Mouse (Mus musculus) heart, embryonic 11.5 days (tissue): ENCODE results near the gene Gm17018. TPM values are rescaled to one million over a fixed set of nuclear protein-coding genes. Genes with fewer than 3 reads are reported as not detected.

Experiments
- ATAC-seq: fragments of 200-750 bp; cut with Nextera tagmentation; replicated peaks from 2 replicates; pipeline ENCODE4 v1.8.0; 2017; ENCODE audit warnings: moderate library complexity; ENCODE audit not compliant: insufficient number of reproducible peaks, low FRiP score, low TSS enrichment
- H3K27ac ChIP-seq: fragments of 300-500 bp; sonication (generic); 2 replicates; pipeline ENCODE4 v1.5.1; 2014; ENCODE audit warnings: mild to moderate bottlenecking, low read depth, low read length
- H3K27me3 ChIP-seq: fragments of 300-500 bp; sonication (generic); 2 replicates; pipeline ENCODE4 v1.6.1; 2014; ENCODE audit warnings: mild to moderate bottlenecking, low read length, mixed read lengths; ENCODE audit not compliant: control insufficient read depth, insufficient read depth
- H3K36me3 ChIP-seq: fragments of 300-500 bp; sonication (generic); 2 replicates; pipeline ENCODE4 v1.6.1; 2014; ENCODE audit warnings: mild to moderate bottlenecking, low read length, moderate library complexity, mixed read lengths; ENCODE audit not compliant: control insufficient read depth, insufficient read depth
- H3K4me1 ChIP-seq: fragments of 300-500 bp; sonication (generic); 2 replicates; pipeline ENCODE4 v1.6.1; 2014; ENCODE audit warnings: low read length; ENCODE audit not compliant: control insufficient read depth, insufficient read depth
- H3K4me2 ChIP-seq: fragments of 300-500 bp; sonication (generic); 2 replicates; pipeline ENCODE4 v1.6.1; 2014; ENCODE audit warnings: mild to moderate bottlenecking, moderate library complexity
- H3K4me3 ChIP-seq: fragments of 300-500 bp; sonication (generic); 2 replicates; pipeline ENCODE4 v1.5.1; 2014; ENCODE audit warnings: low read depth, low read length
- H3K9ac ChIP-seq: fragments of 300-500 bp; sonication (generic); 2 replicates; pipeline ENCODE4 v1.6.1; 2014; ENCODE audit warnings: mild to moderate bottlenecking, low read depth, low read length, moderate library complexity
- H3K9me3 ChIP-seq: fragments of 300-500 bp; sonication (generic); replicated peaks from 2 replicates; pipeline ENCODE4 v1.6.1; 2016; ENCODE audit warnings: low read length; ENCODE audit not compliant: control insufficient read depth
- WGBS: fragments of 180-500 bp; shearing (Covaris S2); extraction: QIAGEN DNeasy Blood & Tissue Kit; methylation state at CpG from one replicate; pipeline ENCODE4 v1.1.7; 2014; ENCODE audit not compliant: insufficient replicate concordance; 5-methylcytosine and 5-hydroxymethylcytosine counted together
- polyA plus RNA-seq: library from polyadenylated mRNA; unstranded; fragments of >200 nt; fragmentation: Nextera tagmentation; extraction: Ambion mirVana; gene quantifications from 2 replicates; pipeline ENCODE4 v1.2.1, GENCODE M21; 2014

Gene Gm17018
- polyA plus RNA-seq, 1 experiment from 2014 or later, result 35.1 TPM

GRCm38 (mm10) chr19:45602606-45603005 is 42.2 kb downstream of the Gm17018 start:
- no peak for ATAC-seq
- H3K4me2 ChIP-seq, result no peak overlapping the region
- H3K36me3 ChIP-seq, result 0 out of 2 replicates have a peak, but pooled peaks cover 3% of the 10 kb centered on the region
- no peak overlapping the region for H3K4me3 ChIP-seq
- no peaks in the 10 kb centered on the region for H3K9me3 ChIP-seq
- H3K27ac ChIP-seq, result no peak overlapping the region
- no peaks in the 10 kb centered on the region for H3K27me3 ChIP-seq
- peaks cover 8% of the 10 kb centered on the region; the same call in 1 of the 2 replicates for H3K4me1 ChIP-seq
- no peak overlapping the region for H3K9ac ChIP-seq
- WGBS, result 66% methylated on average over 5 of the region's 5 CpGs

GRCm38 (mm10) chr19:45606701-45607100 is 46.3 kb downstream of the Gm17018 start:
- WGBS, result 92% methylated on average over 4 of the region's 4 CpGs
- Histone ChIP-seq H3K27ac (no peak overlapping the region), H3K9ac (no peak overlapping the region), H3K4me2 (no peak overlapping the region), H3K4me1 (peaks cover 11% of the 10 kb centered on the region), H3K27me3 (no peaks in the 10 kb centered on the region), H3K4me3 (no peak overlapping the region), H3K9me3 (no peaks in the 10 kb centered on the region), H3K36me3 (no peaks in the 10 kb centered on the region)
- no peak for ATAC-seq

DNA sequence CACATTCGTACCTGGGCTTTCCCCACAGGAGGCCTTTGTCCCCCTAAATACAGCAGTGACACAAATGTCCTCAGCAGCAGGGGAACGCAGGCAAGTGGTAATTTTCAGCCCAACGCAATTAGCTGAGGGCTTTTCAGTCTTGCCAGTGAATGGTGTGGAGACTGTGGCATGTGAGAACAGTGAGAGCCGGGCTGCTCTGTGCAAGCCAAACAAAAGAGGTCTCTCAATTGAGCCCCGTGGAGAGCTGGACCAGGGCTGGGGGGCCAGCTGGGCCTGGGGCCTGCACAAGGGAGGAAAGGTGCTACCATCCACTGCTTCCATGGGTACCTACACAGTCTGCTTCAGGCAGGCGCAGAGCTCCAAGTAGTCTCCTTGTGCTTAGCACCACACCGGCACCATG is 47.1 kb downstream of the Gm17018 start:
- Histone ChIP-seq H3K4me1 (peaks cover 11% of the 10 kb centered on the region), H3K9me3 (no peaks in the 10 kb centered on the region), H3K9ac (no peak overlapping the region), H3K27me3 (no peaks in the 10 kb centered on the region), H3K4me3 (no peak overlapping the region), H3K4me2 (no peak overlapping the region), H3K27ac (no peak overlapping the region), H3K36me3 (no peaks in the 10 kb centered on the region)
- no peak for ATAC-seq
- 50% methylated on average over 7 of the region's 7 CpGs for WGBS

DNA sequence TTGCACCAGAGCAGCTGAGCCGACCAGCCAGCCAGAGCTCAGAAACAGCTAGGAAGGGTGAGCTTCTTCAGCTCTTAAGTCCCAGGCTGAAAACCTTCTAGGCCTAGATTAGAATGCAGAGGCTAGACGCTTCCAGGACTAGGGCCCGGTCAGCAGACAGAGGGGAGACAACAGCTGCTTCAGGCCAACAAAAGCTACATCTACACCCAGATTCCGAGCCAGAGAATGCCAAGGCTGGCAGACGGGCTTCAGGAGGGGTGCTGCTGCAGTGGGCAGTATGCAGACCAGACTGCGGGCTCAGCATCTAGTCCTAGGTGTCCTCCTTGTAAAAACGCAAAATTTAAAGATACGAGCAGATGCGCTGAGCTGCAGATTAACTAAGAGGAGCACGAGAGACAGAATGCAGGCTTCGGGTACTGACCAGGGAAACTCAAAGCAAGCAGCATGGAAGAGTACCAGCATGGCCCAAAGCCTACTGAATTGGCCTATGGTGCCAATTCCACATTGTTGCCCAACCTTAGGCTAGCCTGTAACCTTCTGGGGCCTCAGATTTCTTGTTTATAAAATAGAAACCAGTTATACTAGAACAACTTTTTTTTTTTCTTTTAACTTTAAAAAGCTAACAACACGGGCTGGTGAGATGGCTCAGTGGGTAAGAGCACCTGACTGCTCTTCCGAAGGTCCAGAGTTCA is 48.4 kb downstream of the Gm17018 start:
- H3K9ac ChIP-seq, result no peak overlapping the region
- no peak overlapping the region for H3K27ac ChIP-seq
- H3K4me2 ChIP-seq, result no peak overlapping the region
- peaks cover 11% of the 10 kb centered on the region for H3K4me1 ChIP-seq
- no peaks in the 10 kb centered on the region for H3K36me3 ChIP-seq
- no peak for ATAC-seq
- WGBS, result 82% methylated on average over 13 of the region's 13 CpGs
- H3K27me3 ChIP-seq, result no peaks in the 10 kb centered on the region
- no peaks in the 10 kb centered on the region for H3K9me3 ChIP-seq
- no peak overlapping the region for H3K4me3 ChIP-seq

GRCm38 (mm10) chr19:45610823-45611222 is 50.4 kb downstream of the Gm17018 start:
- 73% methylated on average over 5 of the region's 5 CpGs for WGBS
- Histone ChIP-seq H3K9me3 (no peaks in the 10 kb centered on the region), H3K4me1 (peaks cover 8% of the 10 kb centered on the region), H3K4me3 (no peak overlapping the region), H3K27ac (no peak overlapping the region), H3K4me2 (no peak overlapping the region), H3K9ac (no peak overlapping the region), H3K27me3 (no peaks in the 10 kb centered on the region), H3K36me3 (no peaks in the 10 kb centered on the region)
- no peak for ATAC-seq

DNA sequence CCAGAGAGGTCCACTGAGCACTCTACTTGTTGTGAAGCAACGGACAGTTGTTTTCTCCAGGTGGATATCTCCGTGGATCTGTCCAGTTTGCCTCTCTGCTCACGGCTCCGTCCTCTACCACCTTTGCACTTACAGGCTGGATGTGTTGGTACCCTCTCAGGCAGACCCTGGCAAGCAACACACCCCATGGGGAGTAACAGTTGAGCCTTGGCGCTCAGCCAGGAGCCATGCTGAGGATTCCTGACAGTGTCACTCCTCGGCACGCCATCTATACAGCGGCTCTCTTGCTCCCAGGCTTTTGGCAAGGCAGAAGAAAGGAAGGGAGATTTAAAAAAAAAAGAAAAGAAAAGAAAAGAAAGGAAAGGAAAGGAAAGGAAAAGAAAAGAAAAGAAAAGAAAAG is 54.0 kb downstream of the Gm17018 start:
- ATAC-seq, result no peak
- H3K36me3 ChIP-seq, result no peaks in the 10 kb centered on the region
- no peak overlapping the region for H3K27ac ChIP-seq
- H3K4me3 ChIP-seq, result no peak overlapping the region
- no peak overlapping the region for H3K4me2 ChIP-seq
- WGBS, result 67% methylated on average over 8 of the region's 8 CpGs
- H3K4me1 ChIP-seq, result peaks cover 8% of the 10 kb centered on the region
- H3K27me3 ChIP-seq, result no peaks in the 10 kb centered on the region
- no peak overlapping the region for H3K9ac ChIP-seq
- H3K9me3 ChIP-seq, result no peaks in the 10 kb centered on the region

DNA sequence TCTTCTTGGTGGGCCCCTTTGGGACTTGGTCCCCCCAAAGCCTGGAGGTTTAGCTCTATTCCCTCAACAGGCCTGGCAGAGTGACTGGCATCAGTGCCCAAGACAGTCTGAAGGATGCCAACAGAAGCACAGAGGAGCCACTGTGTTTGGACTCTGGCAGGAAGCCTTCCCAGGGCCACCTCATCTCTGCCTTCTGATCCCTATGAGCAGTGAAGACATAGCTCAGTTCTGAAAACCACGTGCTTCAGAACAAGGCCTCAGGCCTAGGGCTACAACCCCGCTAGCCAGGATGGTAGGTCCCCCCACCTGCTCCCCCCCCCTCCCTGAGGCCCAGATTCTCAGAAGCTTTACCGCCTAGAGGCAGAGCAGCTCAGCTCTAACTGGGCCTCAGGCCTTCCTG is 54.5 kb downstream of the Gm17018 start:
- H3K27me3 ChIP-seq, result no peaks in the 10 kb centered on the region
- H3K9me3 ChIP-seq, result no peaks in the 10 kb centered on the region
- no peak for ATAC-seq
- H3K4me3 ChIP-seq, result no peak overlapping the region
- WGBS, result 67% methylated on average over 3 of the region's 3 CpGs
- no peak overlapping the region for H3K9ac ChIP-seq
- H3K4me1 ChIP-seq, result peaks cover 8% of the 10 kb centered on the region
- no peaks in the 10 kb centered on the region for H3K36me3 ChIP-seq
- H3K27ac ChIP-seq, result no peak overlapping the region
- no peak overlapping the region for H3K4me2 ChIP-seq

GRCm38 (mm10) chr19:45615415-45616213 is 55.2 kb downstream of the Gm17018 start:
- ATAC-seq, result no peak

GRCm38 (mm10) chr19:45616214-45616518 is 55.8 kb downstream of the Gm17018 start:
- H3K27me3 ChIP-seq, result no peaks in the 10 kb centered on the region
- no peak overlapping the region for H3K9ac ChIP-seq
- H3K36me3 ChIP-seq, result no peaks in the 10 kb centered on the region; the same call in 1 of the 2 replicates
- ATAC-seq, result no peak
- peaks cover 5% of the 10 kb centered on the region for H3K4me1 ChIP-seq
- 72% methylated on average over 4 of the region's 4 CpGs for WGBS
- H3K9me3 ChIP-seq, result no peaks in the 10 kb centered on the region
- H3K4me3 ChIP-seq, result no peak overlapping the region
- H3K27ac ChIP-seq, result no peak overlapping the region
- no peak overlapping the region for H3K4me2 ChIP-seq

More at GRCm38 (mm10) chr19:45615415-45616213, 55.2 kb downstream of the Gm17018 start:
- Histone ChIP-seq H3K4me3 (no peak overlapping the region), H3K4me1 (peaks cover 7% of the 10 kb centered on the region), H3K27ac (no peak overlapping the region), H3K9ac (no peak overlapping the region), H3K36me3 (no peaks in the 10 kb centered on the region), H3K9me3 (no peaks in the 10 kb centered on the region), H3K27me3 (no peaks in the 10 kb centered on the region), H3K4me2 (no peak overlapping the region)
- 64% methylated on average over 12 of the region's 12 CpGs for WGBS
